Mouse (Mus musculus): ENCODE measurements at regions not wholly inside any gene's neighbourhood (a gene's known extent, or its start where the extent isn't known, plus 50 kb on each side); places are given as distances from the start of the nearest gene placed in this dataset.

DNA sequence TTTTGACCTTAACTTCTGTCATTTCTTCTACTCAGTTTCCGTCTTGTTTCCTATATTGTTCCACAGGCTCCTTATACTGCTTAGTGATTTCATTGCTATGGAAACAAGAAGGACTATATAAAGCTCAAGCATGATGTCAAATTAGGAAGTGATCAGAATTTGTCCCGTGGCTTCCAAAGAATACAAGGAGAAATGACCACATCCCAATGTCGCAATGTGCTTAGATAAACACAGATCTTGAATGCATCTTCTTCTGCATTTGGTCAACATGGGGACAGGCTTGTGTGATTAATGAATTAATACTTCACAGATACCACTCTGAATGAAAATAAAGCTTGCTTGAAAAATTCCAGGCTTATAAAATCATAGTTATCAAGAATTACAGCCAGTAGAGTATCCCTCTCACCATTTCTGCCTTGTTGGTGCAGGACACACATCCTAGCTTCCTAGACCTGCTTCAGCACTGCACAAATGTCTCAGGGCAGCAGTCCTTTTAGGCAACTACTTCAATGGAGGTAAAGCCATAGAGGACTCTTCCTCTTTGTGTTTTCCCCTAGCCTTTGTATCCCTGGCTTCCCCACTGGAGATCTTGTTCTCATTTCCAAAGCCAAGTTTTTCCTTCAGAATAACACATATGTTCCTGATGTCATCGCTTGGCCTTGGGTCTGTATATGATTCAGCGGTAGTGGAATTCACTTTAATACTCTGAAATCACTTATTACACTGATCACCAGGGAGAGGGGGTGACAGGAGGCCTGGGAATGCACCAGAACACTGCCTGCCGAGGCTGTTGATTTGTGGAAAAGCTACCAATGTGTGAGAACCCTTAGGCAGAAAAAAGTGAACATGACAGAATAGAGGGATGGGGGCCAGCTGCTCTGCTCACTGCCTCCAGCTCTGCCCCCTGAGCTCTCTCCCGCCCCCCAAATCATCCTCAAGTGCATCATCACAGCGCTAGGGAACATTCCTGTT, 97.9 kb upstream of the Ccn6 start:
- no peak for TF ChIP-seq POLR2A (IDR thresholded peaks at IDR 0.05; ENCODE audit: low read depth, low read length)
- TF ChIP-seq CTCF (IDR thresholded peaks at IDR 0.05; ENCODE audit: extremely low read depth, insufficient read depth, insufficient read length, insufficient replicate concordance), result no peak
